Mouse (Mus musculus) neural tube, embryonic 14.5 days (tissue): Measurements from ENCODE around the gene Gm20388. TPM values are rescaled to one million over a fixed set of nuclear protein-coding genes. Genes with fewer than 3 reads are reported as not detected.

Experiments
- ATAC-seq: fragments of 200-750 bp; cut with Nextera tagmentation; 2 replicates; pipeline ENCODE4 v1.8.0; 2017; ENCODE audit warnings: low read depth, mild to moderate bottlenecking, moderate TSS enrichment, moderate library complexity
- H3K27ac ChIP-seq: fragments of 300-500 bp; sonication (generic); 2 replicates; pipeline ENCODE4 v1.5.1; 2014; ENCODE audit warnings: low read depth, mild to moderate bottlenecking, control low read depth, low read length, moderate library complexity, mixed read lengths
- H3K27me3 ChIP-seq: fragments of 300-500 bp; sonication (generic); 2 replicates; pipeline ENCODE4 v1.6.1; 2014; ENCODE audit warnings: low read length; ENCODE audit not compliant: control insufficient read depth, insufficient read depth
- H3K36me3 ChIP-seq: fragments of 300-500 bp; sonication (generic); 2 replicates; pipeline ENCODE4 v1.6.1; 2014; ENCODE audit warnings: low read length, mixed read lengths; ENCODE audit not compliant: control insufficient read depth, insufficient read depth
- H3K4me1 ChIP-seq: fragments of 300-500 bp; sonication (generic); 2 replicates; pipeline ENCODE4 v1.6.1; 2014; ENCODE audit warnings: low read length; ENCODE audit not compliant: control insufficient read depth, insufficient read depth
- H3K4me2 ChIP-seq: fragments of 300-500 bp; sonication (generic); 2 replicates; pipeline ENCODE4 v1.6.1; 2014; ENCODE audit warnings: mild to moderate bottlenecking, low read depth, low read length, control low read depth
- H3K4me3 ChIP-seq: fragments of 300-500 bp; sonication (generic); 2 replicates; pipeline ENCODE4 v1.5.1; 2014; ENCODE audit warnings: low read depth, low read length, control low read depth, mixed read lengths
- H3K9ac ChIP-seq: fragments of 300-500 bp; sonication (generic); replicated peaks from 2 replicates; pipeline ENCODE4 v1.6.1; 2014; ENCODE audit warnings: low read depth, mild to moderate bottlenecking, control low read depth, low read length, mixed read lengths
- H3K9me3 ChIP-seq: fragments of 300-500 bp; sonication (generic); 2 replicates; pipeline ENCODE4 v1.6.1; 2016; ENCODE audit warnings: low read length; ENCODE audit not compliant: control insufficient read depth
- WGBS: fragments of 180-500 bp; shearing (Covaris S2); extraction: QIAGEN DNeasy Blood & Tissue Kit; methylation state at CpG from one replicate; pipeline ENCODE4 v1.1.7; 2014; 5-methylcytosine and 5-hydroxymethylcytosine counted together
- polyA plus RNA-seq: library from polyadenylated mRNA; unstranded; fragments of >200 nt; fragmentation: Nextera tagmentation; extraction: Ambion mirVana; gene quantifications from 2 replicates; pipeline ENCODE4 v1.2.1, GENCODE M21; 2014

The Gm20388 gene
- polyA plus RNA-seq, 1 experiment from 2014 or later: 10.3 TPM

- no peaks in the 10 kb centered on the region for H3K9me3 ChIP-seq
- no peak overlapping the region for H3K27ac ChIP-seq
- H3K4me1 ChIP-seq: peaks cover 3% of the 10 kb centered on the region; the same call in 1 of the 2 replicates
- no peaks in the 10 kb centered on the region for H3K36me3 ChIP-seq
- WGBS: 50% methylated on average over 12 of the region's 13 CpGs
- ATAC-seq: no peak
- H3K4me2 ChIP-seq: no peak overlapping the region
- H3K4me3 ChIP-seq: no peak overlapping the region
- no peak overlapping the region for H3K9ac ChIP-seq
- no peaks in the 10 kb centered on the region for H3K27me3 ChIP-seq
Observed at GRCm38 (mm10) chr8:122817724-122818496, 2907.3 kb downstream of the Gm20388 start.

GRCm38 (mm10) chr8:122819776-122820175, 2909.1 kb downstream of the Gm20388 start:
- H3K27ac ChIP-seq: 0 out of 2 replicates have a peak overlapping the region, but pooled peaks have one; percentile 7
- 56% methylated on average over 11 of the region's 11 CpGs for WGBS
- H3K27me3 ChIP-seq: no peaks in the 10 kb centered on the region
- H3K36me3 ChIP-seq: no peaks in the 10 kb centered on the region
- peaks cover under 1% of the 10 kb centered on the region; the same call in 1 of the 2 replicates for H3K4me1 ChIP-seq
- no peak overlapping the region for H3K4me3 ChIP-seq
- no peak overlapping the region for H3K9ac ChIP-seq
- ATAC-seq: no peak
- H3K9me3 ChIP-seq: no peaks in the 10 kb centered on the region
- H3K4me2 ChIP-seq: no peak overlapping the region

- H3K27ac ChIP-seq: no peak overlapping the region
- ATAC-seq: no peak
- peaks cover 9% of the 10 kb centered on the region; the same call in 1 of the 2 replicates for H3K4me1 ChIP-seq
- no peaks in the 10 kb centered on the region for H3K27me3 ChIP-seq
- no peaks in the 10 kb centered on the region for H3K36me3 ChIP-seq
- no peak overlapping the region for H3K4me3 ChIP-seq
- H3K4me2 ChIP-seq: no peak overlapping the region
- H3K9ac ChIP-seq: no peak overlapping the region
- H3K9me3 ChIP-seq: no peaks in the 10 kb centered on the region
- 33% methylated on average over 5 of the region's 5 CpGs for WGBS
Observed at GRCm38 (mm10) chr8:122824571-122824970, 2913.9 kb downstream of the Gm20388 start.

- H3K4me1 ChIP-seq: peaks cover 9% of the 10 kb centered on the region; the same call in 1 of the 2 replicates
- H3K9ac ChIP-seq: no peak overlapping the region
- H3K4me3 ChIP-seq: no peak overlapping the region
- ATAC-seq: no peak
- WGBS: 80% methylated on average over 9 of the region's 9 CpGs
- no peaks in the 10 kb centered on the region for H3K27me3 ChIP-seq
- H3K27ac ChIP-seq: no peak overlapping the region
- no peak overlapping the region for H3K4me2 ChIP-seq
- H3K9me3 ChIP-seq: no peaks in the 10 kb centered on the region
- H3K36me3 ChIP-seq: no peaks in the 10 kb centered on the region
Observed at GRCm38 (mm10) chr8:122824986-122825385, 2914.3 kb downstream of the Gm20388 start.

GRCm38 (mm10) chr8:122825408-122825807, 2914.8 kb downstream of the Gm20388 start:
- 80% methylated on average over 8 of the region's 8 CpGs for WGBS
- no peak overlapping the region for H3K9ac ChIP-seq
- H3K27ac ChIP-seq: no peak overlapping the region
- H3K36me3 ChIP-seq: no peaks in the 10 kb centered on the region
- no peak for ATAC-seq
- H3K9me3 ChIP-seq: no peaks in the 10 kb centered on the region
- H3K4me3 ChIP-seq: no peak overlapping the region
- H3K4me2 ChIP-seq: no peak overlapping the region
- no peaks in the 10 kb centered on the region for H3K27me3 ChIP-seq
- peaks cover 12% of the 10 kb centered on the region; the same call in 1 of the 2 replicates for H3K4me1 ChIP-seq

- H3K9me3 ChIP-seq: no peaks in the 10 kb centered on the region
- no peaks in the 10 kb centered on the region for H3K36me3 ChIP-seq
- no peak for ATAC-seq
- H3K27ac ChIP-seq: no peak overlapping the region
- H3K9ac ChIP-seq: no peak overlapping the region
- H3K4me1 ChIP-seq: peaks cover 12% of the 10 kb centered on the region; the same call in 1 of the 2 replicates
- WGBS: 77% methylated on average over 3 of the region's 3 CpGs
- H3K4me3 ChIP-seq: no peak overlapping the region
- H3K27me3 ChIP-seq: no peaks in the 10 kb centered on the region
- H3K4me2 ChIP-seq: no peak overlapping the region
Observed at GRCm38 (mm10) chr8:122829396-122829795, 2918.8 kb downstream of the Gm20388 start.

- no peak overlapping the region for H3K4me2 ChIP-seq
- H3K4me1 ChIP-seq: peaks cover 12% of the 10 kb centered on the region; the same call in 1 of the 2 replicates
- ATAC-seq: peak; percentile 80
- no peak overlapping the region for H3K27ac ChIP-seq
- H3K9me3 ChIP-seq: no peaks in the 10 kb centered on the region
- 41% methylated on average over 8 of the region's 8 CpGs for WGBS
- no peak overlapping the region for H3K4me3 ChIP-seq
- H3K9ac ChIP-seq: no peak overlapping the region
- H3K27me3 ChIP-seq: no peaks in the 10 kb centered on the region
- H3K36me3 ChIP-seq: no peaks in the 10 kb centered on the region
Observed at GRCm38 (mm10) chr8:122830349-122831061, 2919.9 kb downstream of the Gm20388 start.

- WGBS: 85% methylated on average over 8 of the region's 8 CpGs
- H3K27ac ChIP-seq: no peak overlapping the region
- no peaks in the 10 kb centered on the region for H3K36me3 ChIP-seq
- H3K4me1 ChIP-seq: 0 out of 2 replicates have a peak, but pooled peaks cover 3% of the 10 kb centered on the region
- ATAC-seq: no peak
- H3K4me3 ChIP-seq: no peak overlapping the region
- H3K27me3 ChIP-seq: no peaks in the 10 kb centered on the region
- no peaks in the 10 kb centered on the region for H3K9me3 ChIP-seq
- no peak overlapping the region for H3K9ac ChIP-seq
- H3K4me2 ChIP-seq: no peak overlapping the region
Observed at GRCm38 (mm10) chr8:122834416-122834815, 2923.8 kb downstream of the Gm20388 start.

GRCm38 (mm10) chr8:122834971-122835370, 2924.3 kb downstream of the Gm20388 start:
- Histone ChIP-seq H3K4me3 (no peak overlapping the region), H3K36me3 (no peaks in the 10 kb centered on the region)

More at GRCm38 (mm10) chr8:122834971-122835370, 2924.3 kb downstream of the Gm20388 start:
- WGBS: 35% methylated on average over 8 of the region's 8 CpGs
- Histone ChIP-seq H3K4me1 (0 out of 2 replicates have a peak, but pooled peaks cover 3% of the 10 kb centered on the region), H3K27me3 (no peaks in the 10 kb centered on the region), H3K4me2 (no peak overlapping the region), H3K9me3 (no peaks in the 10 kb centered on the region), H3K27ac (no peak overlapping the region), H3K9ac (no peak overlapping the region)
- ATAC-seq: peak; percentile 56; the same call in 1 of the 2 replicates
